Mouse (Mus musculus) gastrocnemius, adult 8-10 months (tissue): ENCODE measurements around the gene Per3. TPM values are rescaled to one million over a fixed set of nuclear protein-coding genes. Genes with fewer than 3 reads are reported as not detected.

Experiments used
- DNase-seq, 2 experiments: peaks; one replicate each; pipeline ENCODE4 v3.0.0; 2022; ENCODE audit warnings: low spot score in 2 of 2
- total RNA-seq, 4 experiments: library from RNA; stranded (reverse); gene quantifications; 2 replicates each; pipeline ENCODE4 v1.2.4; 2022

Per3 gene
- total RNA-seq, 4 experiments from 2014 or later: 6.5 to 14.8 (median 11.6) TPM

DNA sequence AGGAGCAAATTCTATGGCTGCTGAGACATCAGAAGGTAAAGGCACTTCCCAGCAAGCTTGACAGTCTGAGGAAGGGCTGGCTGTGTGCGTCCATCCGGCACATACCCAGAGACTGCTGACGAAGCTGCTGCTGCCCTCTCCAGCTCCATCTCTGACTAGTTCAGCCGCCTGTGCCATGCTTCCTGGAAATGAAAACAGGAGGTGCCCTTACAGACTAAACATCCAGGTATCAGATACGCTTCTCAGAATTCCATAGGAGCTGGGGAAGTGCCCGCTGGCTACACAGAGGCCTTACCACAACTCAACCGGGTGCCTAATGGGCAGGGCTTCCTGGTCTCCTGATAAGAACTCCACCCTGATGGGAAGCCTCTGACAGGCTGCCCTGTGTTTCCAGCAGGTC lies 85.9 kb downstream of the Per3 start:
- DNase-seq: peak in 1 of 2 experiments; percentile 22

DNA sequence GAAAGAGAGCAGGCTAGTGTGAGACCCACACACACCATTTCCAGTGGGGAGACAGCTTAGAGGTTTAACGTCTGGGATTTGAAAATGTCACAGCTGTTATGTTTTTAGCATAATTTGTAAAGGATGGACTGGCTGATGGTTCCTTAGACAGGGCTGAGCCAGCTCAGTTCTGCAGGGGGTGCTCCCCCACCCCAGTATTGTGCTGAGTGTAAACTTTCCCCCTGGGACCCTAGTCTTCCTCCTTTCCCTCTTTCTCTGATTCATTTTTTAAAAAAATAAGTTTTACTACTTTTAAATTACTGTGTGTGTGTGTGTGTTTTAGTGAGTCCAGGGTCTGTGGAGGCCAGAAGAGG lies 87.4 kb downstream of the Per3 start:
- DNase-seq: no peak

DNA sequence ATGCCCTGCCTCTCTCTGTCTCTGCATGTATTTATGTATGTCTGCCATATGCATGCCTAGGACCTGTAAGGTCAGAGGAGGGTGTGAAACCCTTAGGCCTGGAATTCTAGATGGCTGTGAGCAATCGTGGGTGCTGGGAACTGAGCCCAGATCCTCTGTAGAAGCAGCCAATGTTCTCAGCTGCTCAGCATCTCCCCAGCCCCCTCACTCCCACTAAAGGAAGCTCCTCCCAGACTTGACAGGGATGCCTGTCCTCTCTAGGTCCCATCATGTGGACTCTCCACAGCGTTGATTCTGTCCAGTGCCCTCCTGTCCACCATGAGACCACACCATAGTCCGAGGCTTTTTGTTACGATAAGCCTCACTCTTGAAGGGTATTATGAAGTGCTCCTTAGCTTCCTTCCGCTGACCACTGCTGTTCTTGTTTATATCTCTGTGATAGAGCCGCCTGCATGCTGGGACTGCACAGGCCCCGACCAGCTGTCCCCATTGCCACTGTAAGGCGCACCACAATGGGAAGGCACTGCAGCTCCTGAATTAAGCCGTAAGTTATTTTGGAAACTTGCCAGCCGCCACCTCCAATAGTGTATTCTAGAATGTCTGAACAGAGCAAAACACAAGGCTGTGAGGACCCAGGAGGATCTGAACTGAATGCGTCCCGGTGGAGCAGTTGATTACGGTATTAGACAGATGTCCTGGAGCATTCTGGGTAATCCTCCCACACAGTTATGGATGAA lies 87.9 kb downstream of the Per3 start:
- DNase-seq: no peak

Other genes starting within 250 kb of the Per3 start
- gene Errfi1, start 190.7 kb downstream of the Per3 start, total RNA-seq: 10 to 100 TPM; 12.1 to 28.7 (median 15.0) TPM
- 100 to 1,000 TPM; 660 to 858 (median 779) TPM for gene Park7, start 130.2 kb downstream of the Per3 start, total RNA-seq
- gene Tnfrsf9, start 130.1 kb downstream of the Per3 start, total RNA-seq: under 1 TPM; 0.13 to 0.65 (median 0.19) TPM
- not detected for gene Uts2, start 47.6 kb downstream of the Per3 start, total RNA-seq
- gene Vamp3, start 13.3 kb upstream of the Per3 start, total RNA-seq: 10 to 100 TPM; 51.9 to 60.7 (median 57.1) TPM
- gene Gm13090, start 44.9 kb upstream of the Per3 start, total RNA-seq: not detected